Mouse (Mus musculus) lung, postnatal 4 days (tissue): ENCODE data around the gene Il17rb.

Experiments
- DNase-seq, 2 experiments: peaks; one replicate each; pipeline ENCODE4 v3.0.0; 2021

Gene Il17rb

DNA sequence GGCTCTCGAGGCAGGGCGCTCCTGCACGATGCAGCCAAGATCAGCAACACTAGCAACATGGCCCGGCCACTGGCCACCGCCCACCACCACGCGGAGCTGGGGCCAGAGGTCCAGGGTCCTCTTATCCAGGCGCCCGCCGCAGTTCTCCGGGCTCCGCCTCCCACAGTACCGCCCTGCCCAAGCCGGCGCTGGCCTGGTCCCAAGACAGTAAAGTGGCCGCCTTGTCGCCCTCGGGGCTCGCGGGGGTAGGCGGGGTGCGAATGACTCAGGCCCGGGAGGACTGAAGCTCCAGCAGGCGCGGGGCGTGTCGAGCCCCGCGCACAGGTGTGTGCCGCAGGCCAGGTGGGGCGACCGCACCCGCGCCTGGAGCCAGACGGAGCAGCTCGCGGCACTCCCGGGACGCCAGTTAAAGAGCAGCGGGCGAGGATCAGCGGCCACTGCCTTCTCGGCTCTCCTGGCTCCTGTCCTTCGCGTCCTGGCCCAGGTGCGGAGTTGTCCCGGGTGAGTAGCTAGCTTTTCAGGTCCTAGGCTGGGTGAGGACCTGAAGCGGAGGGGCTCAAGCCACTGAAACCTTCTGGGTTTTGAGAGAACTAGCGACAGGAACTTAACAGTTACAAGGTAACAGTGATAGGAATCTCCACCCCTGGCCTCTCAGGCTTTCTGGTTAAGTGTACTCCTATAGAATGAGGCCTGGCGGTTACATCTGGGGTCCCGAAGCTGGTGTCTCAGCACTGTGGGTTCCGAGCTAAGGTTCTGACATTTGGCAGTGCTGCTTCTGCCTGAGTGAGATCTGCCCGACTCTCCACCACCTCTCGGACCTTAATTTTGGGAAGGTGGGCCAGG is at the start of gene Il17rb, which contains the start of gene Chdh:
Gene Il17rb, minus strand, starts transcription at position 164 of the 843 bp plus-strand sequence.
Gene Chdh, plus strand, starts transcription at position 291 of the 843 bp plus-strand sequence.
- peak; percentile 69 to 80 for DNase-seq

DNA sequence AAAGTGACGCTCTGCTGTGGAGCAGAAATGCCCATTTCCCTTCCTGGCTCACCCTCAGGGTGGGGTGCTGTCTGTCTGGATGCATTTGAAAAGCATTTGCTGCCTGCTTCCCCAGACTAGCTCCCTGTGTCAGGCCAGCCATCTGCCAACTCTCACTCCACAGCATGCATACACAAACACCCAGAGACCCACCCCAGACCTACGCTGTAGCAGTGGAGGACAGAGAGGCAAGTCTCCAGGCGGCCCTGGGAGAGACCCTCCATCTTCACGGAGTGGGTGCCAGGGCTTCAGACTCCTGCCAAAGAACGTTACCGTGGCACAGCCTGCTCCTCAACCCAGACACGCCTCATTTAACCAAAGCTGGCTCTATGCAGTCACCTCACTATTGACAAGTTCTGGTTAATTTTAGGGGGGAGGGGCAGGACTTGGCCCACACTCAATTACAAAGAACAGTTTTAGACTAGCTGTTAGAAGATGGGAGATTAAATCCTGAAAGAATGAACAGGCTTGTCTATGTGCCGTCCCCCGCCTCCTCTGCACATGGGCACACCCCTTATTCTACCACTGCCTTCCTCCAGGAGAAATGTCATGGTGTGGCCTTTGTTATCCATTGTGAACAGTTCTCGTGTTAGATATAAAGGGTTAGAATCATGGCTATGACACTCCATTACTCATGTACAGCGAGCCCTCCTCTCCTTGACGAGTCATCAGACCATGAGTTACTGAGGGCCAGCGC is 47.5 kb upstream of the Il17rb start:
- DNase-seq: peak; percentile 48 to 81

DNA sequence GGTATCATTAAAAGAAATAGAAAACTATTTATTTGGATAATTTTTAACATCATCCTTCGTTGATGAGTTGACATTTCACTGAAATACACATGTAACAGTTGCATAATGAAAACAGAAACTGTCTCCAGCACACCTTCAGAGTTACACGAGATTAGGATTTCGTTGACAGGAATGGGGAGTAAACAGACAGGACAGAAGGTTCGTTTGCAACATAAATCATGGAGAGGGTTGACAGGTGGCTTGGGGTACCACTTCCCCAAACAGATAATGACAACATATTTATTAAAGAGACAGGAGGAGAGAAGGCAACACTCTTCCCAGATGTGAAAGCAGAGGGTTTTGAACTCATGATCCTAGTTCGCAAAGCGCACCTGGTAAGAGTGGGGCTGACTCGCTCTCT is 46.2 kb upstream of the Il17rb start:
- no peak for DNase-seq

DNA sequence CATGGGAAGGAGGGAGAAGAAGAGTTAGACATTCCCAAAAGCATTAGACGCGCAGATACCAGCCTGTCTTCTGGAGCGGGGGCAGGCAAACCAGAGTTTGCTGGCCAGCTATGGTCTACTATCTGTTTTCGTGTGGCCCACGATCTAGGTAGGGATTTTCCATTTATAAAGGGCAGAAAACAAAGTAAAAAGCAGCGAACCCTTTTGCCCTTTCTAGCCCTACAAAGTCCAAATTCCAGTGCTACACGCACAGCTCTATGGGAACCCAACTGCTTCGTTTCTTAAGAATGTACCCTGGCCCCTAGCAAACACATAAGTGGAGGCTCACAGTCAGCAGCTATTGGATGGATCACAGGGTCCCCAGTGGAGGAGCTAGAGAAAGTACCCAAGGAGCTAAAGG is 41.6 kb upstream of the Il17rb start:
- no peak for DNase-seq

DNA sequence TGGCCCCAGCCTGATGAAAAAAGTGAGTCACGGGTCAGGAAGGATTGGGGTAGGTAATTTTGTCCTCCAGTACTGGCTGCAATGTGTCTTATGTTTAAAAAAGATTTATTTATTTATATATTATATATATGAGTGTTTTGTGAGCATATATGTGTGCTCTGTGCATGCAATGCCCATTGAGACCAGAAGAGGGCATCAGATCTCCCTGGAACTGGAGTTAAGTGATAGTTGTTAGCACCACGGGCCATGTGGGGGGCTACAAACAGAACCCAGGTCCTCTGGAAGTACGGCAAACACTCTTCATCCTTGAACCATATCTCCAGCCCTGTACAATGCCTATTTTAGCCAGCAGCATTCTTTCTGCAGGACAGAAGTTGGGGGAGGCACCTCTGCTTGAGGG is 39.4 kb upstream of the Il17rb start:
- DNase-seq: no peak

DNA sequence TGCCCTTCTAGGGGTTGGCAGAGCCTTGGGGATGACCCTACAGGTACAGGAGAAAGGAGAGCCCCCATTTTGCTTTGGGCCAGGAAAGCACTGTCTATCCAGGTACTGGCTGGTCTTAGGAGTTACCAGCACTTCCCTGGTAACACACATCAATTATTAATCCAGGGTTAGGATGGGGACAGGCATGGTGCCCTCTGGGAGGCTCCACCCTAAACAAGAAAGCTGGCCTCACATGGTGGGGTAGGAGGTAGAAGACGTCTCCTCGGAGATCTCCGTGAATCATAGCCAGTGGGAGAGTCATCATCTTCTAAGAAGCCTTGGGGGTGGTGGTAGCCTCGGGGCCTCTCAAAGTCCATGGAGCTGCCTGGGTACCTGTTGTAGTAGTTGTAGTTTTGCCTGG is 38.3 kb upstream of the Il17rb start:
- DNase-seq: no peak

DNA sequence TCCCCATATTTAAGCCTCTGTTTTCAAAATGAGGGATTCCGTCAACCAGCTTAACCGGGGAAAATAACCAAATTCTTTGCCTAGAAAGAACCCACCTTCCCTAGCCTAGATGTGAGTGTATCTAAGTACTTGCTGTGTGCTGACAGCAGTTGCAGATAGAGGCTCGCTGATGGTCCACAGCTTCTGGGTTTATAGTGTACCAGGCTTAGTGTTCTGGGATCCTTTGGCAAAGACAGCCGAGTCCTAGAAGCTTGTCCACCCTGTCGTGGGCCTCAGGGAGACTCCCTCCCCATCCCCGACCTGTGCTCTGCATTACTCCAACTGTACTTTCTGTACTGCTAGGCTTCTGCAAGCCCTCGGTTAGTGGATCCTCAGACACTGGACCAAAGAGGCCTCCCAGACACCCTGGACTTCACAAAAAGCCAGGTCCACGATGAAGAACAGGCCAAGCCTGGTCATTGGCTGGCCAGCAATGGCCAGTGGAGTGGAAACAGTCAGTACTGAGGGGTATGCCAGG is 37.1 kb upstream of the Il17rb start:
- no peak for DNase-seq

DNA sequence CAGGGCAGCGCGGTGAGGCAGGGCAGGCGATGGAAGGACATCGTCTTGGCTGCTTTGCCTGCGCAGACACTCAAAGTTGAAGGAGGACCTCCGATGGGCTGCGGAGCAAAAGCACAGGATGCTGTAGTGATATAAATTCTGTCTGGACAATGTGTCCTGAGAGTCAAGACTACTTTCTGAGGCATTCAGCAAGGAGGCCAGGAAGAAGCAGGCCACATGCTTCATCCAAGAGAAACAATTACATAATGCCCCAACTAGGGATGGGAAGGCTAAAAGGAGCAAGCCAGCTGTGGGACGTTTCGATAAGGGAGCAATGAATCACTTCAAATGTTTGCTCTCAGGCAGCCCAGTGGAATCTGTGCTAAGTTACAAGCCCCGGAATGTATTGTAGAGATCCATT is 36.5 kb upstream of the Il17rb start:
- DNase-seq: no peak

DNA sequence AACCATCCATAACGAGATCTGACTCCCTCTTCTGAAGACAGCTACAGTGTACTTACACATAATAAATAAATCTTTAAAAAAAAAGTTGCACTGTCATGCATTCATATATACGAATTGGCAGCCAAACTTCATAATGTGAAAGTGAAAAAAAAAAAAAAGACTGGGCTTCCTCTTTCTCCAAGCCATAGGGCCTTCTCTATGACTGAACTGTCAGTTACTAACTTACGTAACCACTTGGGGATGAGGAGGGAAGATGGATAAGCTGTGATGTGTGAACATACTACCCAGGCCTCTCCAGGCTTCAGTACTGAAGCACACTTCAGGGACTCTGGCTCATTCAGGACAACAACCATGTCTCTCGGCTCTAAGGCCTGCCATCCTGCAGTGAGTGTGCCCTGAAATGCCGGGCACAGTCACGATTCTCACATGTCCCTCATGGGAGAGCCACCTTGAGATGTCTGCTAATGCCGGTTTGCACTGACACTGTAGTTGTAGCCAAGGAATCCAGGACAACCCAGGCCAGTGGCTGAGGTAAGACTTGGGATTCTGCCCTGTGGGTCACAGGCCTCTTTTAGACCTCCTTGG is 34.8 kb upstream of the Il17rb start:
- no peak for DNase-seq

DNA sequence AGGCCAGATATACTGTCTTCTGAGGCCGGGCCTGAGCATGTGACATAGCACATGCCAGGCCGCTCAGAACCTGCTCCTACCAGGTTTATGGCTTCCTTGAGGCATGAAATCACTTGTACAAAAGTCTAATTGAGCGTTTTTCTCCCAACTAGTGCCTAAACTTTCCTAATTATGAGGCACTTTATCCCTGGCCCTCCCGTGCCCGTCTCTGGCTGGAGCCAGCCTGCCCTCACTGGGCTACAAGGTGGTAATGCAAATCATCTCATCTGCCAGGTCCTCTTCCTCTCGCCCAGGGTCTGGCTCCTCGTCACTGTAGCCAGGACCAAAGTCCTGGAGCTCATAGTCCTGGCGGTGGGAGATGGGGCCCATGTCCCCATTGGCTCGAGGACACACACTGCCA is 33.1 kb upstream of the Il17rb start:
- no peak for DNase-seq

DNA sequence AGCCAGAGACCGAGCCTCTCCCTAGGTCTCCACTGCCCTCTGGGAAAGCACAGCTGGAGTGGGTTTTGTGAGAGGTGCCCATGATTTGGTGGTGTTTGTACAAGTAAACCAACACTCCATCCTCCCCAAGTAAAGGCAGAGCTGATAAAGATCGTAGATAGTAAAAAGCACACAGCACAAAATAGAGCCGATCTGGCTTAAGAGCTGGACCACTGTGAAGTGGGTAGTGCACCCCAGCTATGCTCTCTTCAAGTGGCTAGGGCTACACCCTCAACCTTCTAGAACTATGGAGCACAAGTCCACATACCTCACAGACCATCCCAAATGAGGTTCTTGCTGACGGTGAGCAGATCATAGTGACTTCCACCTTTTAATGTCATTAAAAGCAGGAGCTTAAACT is 30.7 kb upstream of the Il17rb start:
- no peak for DNase-seq

DNA sequence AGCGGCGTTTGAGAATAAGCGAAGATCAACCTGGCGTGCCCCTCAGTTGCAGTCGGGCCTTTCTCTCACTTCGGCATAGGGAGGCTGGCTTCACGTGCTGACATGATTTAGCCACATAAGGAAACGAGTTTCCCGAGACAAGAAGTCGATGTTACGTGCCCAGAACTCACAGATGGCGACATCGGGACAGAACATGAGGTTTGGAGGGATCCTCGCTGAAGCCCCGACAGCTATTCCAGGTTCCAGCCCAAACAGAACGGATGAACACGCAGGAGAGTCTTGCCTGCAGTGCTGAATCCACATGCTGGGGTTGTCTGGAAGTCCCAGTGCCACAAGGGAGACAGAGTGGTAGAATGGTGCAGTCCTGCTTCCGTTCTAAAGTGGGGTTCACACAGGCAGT is 29.7 kb upstream of the Il17rb start:
- DNase-seq: no peak

DNA sequence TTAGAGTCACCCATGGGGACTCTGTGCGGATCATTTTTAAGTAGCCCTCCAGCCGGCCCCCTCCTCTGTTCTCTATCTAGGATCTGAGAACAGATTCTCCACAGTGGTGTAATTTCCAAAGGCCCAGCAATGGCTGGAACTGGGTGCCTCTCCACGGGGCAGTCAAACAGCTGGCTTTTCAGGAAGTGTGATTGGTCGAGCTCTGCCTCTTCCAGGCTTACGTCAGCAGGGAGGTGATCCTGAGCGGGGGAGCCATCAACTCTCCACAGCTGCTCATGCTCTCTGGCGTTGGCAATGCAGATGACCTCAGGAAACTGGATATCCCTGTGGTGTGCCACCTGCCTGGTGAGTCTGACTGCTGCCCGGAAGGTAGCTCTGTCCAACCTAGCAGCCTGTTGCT is 24.7 kb upstream of the Il17rb start:
- DNase-seq: no peak

DNA sequence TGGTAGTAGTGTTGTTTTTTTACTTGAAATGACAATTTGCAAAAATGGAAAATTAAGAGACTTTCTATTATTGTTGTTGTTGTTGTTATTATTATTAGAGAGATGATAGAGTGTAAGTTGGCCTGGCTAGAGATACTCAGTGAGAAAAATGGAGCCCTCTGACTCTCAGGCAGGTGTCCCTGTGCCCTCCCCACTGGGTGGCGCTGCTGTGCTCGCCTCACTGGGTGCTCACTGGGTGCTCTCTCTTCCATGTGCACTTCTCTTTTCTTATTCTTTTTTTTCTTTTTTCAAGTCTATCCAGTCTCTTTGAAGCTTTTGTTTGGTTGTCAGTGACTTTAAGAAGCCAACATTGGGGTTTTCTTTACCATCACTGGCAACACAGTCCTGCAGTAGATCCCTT is 18.7 kb upstream of the Il17rb start:
- peak in 1 of 2 experiments; percentile 42 for DNase-seq

DNA sequence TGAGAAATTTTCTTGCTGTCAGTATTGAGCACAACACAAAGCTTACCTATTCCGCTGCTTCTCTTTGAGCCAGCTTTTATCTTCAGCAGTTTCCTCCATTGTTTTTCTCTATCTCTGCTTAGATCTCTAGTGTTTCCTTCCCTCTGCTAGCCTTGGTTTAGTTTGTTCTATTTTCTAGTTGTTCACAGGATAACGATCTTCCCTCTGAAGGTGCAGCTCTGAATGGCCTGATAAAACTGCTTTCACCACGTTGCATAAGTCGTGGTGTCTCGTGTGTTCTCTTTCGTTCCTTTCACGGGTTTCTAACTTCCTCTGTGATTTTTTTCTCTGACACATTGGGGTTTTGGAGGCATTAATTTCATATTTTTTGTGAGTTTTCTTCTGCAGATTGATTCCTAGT is 15.7 kb upstream of the Il17rb start:
- DNase-seq: no peak

DNA sequence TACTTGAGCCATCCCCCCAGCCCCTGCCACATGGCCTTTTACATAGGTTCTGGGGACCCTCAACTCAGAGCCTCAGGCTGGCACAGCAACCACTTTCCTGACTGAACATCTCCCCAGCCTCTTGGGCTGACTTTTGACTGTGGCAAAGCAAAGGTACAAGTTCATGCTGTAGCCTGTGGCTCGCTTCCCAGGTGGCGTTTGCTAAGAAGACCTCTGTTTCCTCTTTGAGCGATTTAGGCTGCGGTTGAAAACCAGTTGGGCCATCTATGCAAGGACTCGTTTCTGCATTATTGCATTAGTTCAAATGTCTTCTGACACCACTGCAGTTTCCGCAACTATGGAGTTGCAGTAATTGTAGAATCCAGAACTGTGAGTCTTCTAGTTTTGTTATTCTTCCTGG is 13.8 kb upstream of the Il17rb start:
- DNase-seq: no peak

DNA sequence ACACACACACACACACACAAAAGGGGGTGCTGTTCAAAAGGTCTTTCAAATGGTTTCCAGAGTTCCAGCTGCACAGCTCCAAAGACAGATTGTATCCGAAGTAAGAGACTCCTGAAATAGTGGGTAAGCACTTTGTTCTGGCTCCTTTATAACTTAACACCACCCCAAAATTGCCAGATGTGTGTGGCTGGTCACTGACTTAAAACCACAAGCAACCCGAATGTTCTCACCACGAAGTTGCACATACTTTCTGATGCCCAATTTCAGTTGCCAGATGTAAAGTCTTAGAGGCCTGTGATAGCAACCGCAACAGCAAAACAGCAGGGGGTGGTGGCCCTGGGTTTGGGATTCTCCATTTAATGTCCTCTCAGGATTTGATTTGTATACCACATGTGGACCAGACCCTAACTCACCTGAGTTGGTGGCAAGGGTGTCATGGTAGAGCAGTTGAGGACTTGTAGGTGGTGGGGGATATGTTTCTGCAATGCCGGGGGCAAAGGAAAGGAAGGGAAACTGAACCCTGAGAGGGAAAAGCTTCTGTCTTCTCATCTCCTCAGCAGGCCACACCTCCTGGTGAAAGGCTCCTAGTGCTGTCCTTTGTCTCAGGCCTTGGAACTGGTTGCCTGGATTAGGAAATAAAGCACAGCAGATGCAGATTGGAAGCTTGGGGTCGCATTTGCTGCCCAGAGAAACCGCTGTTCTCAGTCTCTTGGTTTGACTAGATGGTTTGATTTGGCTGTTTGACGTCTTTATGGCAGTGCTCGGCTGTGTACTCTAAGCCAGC is 11.3 kb upstream of the Il17rb start:
- DNase-seq: no peak

DNA sequence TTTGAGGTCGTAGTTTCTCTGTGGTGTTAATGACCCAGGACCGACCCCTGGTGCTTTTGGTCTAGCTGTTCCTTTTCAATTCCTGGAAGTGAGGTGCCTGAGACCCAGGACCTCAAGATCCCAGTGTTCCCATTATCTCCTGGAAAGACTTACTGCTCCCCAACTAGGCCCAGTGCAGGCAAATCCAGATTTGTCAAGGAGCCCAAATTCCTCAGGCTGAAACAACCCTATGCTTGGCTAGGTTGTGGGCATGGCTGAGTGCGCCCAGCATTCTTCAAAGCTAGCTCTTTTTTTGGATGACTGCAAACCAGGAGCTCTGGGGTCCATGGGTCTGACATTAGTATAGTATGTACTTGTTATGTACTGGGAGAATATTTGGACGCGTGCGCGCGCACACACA is 10.7 kb upstream of the Il17rb start:
- no peak for DNase-seq

DNA sequence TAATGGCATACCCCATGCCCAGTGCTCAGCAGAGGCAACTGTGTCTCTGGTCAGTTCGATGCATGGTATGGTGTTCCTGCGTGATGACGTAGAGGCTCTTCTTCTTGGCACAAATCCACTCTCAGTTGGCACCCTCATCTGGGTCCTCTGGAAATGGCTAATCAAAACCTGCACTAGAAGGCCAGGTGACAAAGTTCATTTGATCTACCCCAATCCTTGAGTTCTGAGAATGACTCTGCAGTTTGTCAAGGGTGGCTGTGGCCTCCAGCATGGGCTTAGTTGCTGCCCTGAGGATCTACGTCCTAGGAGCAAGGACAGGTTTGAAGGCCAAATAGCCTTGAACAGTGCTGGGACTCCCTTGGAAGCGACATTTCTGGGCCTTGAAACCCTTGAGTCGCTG is 10.2 kb upstream of the Il17rb start:
- no peak for DNase-seq

DNA sequence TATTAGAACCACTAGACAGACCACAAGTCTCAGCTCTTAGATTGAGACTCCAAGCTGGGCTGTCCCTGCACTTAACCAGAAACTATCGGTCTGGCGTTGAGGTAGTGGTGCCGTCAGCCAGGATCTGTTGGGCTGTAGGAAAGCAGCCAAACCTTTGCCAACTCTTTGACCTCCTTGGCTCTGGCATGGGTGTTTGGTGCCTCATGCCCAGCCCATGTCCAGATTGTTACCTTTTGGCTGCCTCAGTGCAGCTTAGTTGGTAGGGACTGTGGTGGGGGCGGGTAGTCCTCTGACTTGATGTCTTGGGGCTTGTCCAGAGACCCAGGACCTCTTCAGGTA is 9.7 kb upstream of the Il17rb start:
- DNase-seq: no peak

DNA sequence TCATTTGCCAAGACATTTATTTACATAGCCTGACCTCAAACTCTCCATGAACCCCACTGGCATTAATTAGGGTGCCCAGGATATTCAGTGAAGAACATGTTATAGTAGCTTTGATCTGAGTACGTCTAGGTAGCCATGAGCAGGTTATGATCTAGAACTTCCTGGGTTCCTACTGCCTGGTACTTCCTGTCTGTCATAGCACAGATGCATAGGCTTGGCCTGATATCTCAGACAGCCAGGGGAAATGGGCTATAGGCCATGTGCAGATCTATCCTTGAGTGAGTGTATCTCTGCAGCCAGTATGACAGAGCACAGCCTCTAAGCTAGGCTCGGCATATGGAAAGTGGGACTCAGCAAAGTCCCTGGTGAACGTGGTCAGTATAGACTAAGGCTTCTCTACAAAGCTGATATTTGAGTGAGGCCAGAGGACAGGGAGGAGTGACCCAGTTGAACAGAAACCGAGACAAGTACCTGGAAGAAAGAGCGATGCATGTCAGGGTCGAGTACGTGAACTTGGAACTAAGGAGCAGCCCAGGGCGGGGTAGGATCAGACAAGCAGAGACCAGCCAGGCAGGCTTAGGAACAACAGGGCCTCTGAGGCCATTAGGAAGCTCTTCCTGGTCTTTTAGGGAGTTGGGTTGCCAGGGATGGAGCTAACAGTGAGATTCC is 9.2 kb upstream of the Il17rb start:
- DNase-seq: no peak

DNA sequence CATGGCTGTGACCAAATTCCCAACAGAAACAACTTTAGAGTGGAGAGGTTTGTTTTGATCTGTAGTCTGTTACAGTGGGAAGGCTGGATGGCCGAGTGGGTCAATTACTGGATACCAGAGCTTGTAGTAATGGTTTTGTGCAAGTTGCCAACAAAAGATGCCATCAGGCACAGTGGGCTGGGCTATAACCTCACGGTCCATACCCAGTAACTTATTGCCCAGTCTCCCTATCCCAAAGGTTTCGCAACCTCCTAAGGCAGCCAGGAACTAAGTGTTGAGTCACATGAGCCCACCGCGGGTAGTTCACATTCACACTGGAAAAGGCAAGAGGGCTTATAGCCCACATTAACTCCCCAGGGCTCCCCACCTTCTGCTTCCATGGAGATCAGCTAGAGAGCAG is 8.0 kb upstream of the Il17rb start:
- DNase-seq: no peak

DNA sequence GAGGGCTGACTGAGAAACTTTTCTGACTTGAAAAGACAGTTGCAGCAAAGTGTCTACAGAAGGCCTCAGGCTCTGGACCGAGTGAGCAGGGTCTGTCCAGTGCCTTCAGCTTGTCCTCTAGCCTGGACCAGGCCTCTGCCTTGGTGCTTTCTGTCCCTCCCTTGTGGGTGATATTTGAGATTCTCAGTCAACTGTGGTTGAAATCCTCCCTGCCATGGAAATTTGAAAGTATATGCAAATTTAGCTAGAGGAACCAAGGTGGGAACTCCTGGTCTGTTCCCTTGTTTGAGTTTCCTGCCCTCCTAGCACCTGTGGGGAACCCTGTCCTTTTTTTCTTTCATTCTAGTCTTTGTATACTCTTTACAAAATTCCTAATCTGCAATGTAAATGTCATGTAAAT is 6.3 kb upstream of the Il17rb start:
- DNase-seq: no peak
